Mouse (Mus musculus) embryonic facial prominence, embryonic 12.5 days (tissue): ENCODE results near the gene Rbm6. TPM values are rescaled to one million over a fixed set of nuclear protein-coding genes. Genes with fewer than 3 reads are reported as not detected.

Experiments
- ATAC-seq: fragments of 200-750 bp; cut with Nextera tagmentation; 2 replicates; pipeline ENCODE4 v1.8.0; 2017; ENCODE audit not compliant: insufficient number of reproducible peaks, insufficient read depth, low FRiP score, low TSS enrichment
- H3K27ac ChIP-seq: fragments of 300-500 bp; sonication (generic); 2 replicates; pipeline ENCODE4 v1.5.1; 2016; ENCODE audit warnings: mild to moderate bottlenecking
- H3K27me3 ChIP-seq: fragments of 300-500 bp; sonication (generic); 2 replicates; pipeline ENCODE4 v1.6.1; 2016; ENCODE audit warnings: mild to moderate bottlenecking, moderate library complexity
- H3K36me3 ChIP-seq: fragments of 300-500 bp; sonication (generic); 2 replicates; pipeline ENCODE4 v1.6.1; 2016; ENCODE audit warnings: mild to moderate bottlenecking
- H3K4me1 ChIP-seq: fragments of 300-500 bp; sonication (generic); 2 replicates; pipeline ENCODE4 v1.6.1; 2016
- H3K4me2 ChIP-seq: fragments of 300-500 bp; sonication (generic); replicated peaks from 2 replicates; pipeline ENCODE4 v1.6.1; 2016; ENCODE audit warnings: mild to moderate bottlenecking, moderate library complexity
- H3K4me3 ChIP-seq: fragments of 300-500 bp; sonication (generic); 2 replicates; pipeline ENCODE4 v1.5.1; 2016; ENCODE audit warnings: mild to moderate bottlenecking
- H3K9ac ChIP-seq: fragments of 300-500 bp; sonication (generic); 2 replicates; pipeline ENCODE4 v1.6.1; 2016; ENCODE audit warnings: mild to moderate bottlenecking, moderate library complexity
- H3K9me3 ChIP-seq: fragments of 300-500 bp; sonication (generic); 2 replicates; pipeline ENCODE4 v1.6.1; 2016; ENCODE audit warnings: mild to moderate bottlenecking, moderate library complexity
- WGBS: fragments of 180-500 bp; shearing (Covaris S2); methylation state at CpG from one replicate; pipeline ENCODE4 v1.1.7; 2016; 5-methylcytosine and 5-hydroxymethylcytosine counted together
- polyA plus RNA-seq: library from polyadenylated mRNA; unstranded; fragments of >200 nt; fragmentation: Nextera tagmentation; extraction: Ambion mirVana; gene quantifications from 2 replicates; pipeline ENCODE4 v1.2.1, GENCODE M21; 2016

Gene Rbm6
- polyA plus RNA-seq, 1 experiment from 2014 or later = 110 TPM

DNA sequence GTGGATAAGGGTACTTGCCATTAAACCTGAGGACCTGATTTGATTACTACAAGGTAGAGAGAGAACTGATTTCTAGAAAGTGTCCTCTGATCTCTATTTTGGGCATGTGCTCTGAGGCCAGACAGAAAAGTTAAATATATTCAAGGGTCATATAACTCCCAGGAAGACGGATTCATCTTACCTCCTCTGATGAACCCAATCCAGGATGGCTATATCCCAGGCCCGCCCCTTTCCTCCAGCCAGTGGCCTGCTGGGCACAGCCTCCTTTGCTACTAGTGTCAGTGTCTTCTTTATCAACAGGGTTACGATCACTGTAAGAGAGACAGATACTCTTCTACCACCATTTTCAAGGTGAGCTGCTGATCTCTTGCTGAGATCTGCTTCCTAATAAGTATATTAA, 98.6 kb downstream of the Rbm6 start:
- peaks cover under 1% of the 10 kb centered on the region; the same call in 1 of the 2 replicates for H3K4me1 ChIP-seq
- no peak for ATAC-seq
- H3K4me3 ChIP-seq = no peak overlapping the region
- no peak overlapping the region for H3K4me2 ChIP-seq
- no peaks in the 10 kb centered on the region for H3K27me3 ChIP-seq
- no peak overlapping the region for H3K9ac ChIP-seq
- H3K9me3 ChIP-seq = no peaks in the 10 kb centered on the region
- peaks cover 46% of the 10 kb centered on the region for H3K36me3 ChIP-seq
- WGBS = 90% methylated on average over 3 of the region's 3 CpGs
- no peak overlapping the region for H3K27ac ChIP-seq

DNA sequence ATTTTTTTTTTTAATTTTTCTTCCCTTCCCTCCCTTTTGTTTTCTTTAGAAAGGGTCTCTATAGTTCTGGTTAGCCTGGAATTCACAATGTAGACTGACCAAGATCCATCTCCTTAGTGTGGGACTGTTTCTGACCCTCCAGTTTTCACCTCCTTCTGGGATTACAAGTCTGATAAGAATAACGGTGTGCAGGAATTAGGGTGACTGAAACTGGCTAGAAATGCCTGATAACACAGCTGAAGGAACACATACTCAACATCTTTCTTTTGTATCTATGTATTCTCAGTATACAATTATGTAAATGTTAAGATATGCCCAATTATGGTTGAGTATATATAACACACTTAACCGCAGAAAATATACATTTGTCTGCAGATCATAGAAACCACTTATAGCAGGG, 101.3 kb downstream of the Rbm6 start:
- Histone ChIP-seq H3K9me3 (no peaks in the 10 kb centered on the region), H3K27me3 (no peaks in the 10 kb centered on the region), H3K9ac (no peak overlapping the region), H3K4me3 (no peak overlapping the region), H3K36me3 (peaks cover 58% of the 10 kb centered on the region), H3K4me2 (no peak overlapping the region), H3K4me1 (peaks cover 9% of the 10 kb centered on the region), H3K27ac (no peak overlapping the region)
- 77% methylated on average over 2 of the region's 2 CpGs for WGBS
- ATAC-seq = no peak

DNA sequence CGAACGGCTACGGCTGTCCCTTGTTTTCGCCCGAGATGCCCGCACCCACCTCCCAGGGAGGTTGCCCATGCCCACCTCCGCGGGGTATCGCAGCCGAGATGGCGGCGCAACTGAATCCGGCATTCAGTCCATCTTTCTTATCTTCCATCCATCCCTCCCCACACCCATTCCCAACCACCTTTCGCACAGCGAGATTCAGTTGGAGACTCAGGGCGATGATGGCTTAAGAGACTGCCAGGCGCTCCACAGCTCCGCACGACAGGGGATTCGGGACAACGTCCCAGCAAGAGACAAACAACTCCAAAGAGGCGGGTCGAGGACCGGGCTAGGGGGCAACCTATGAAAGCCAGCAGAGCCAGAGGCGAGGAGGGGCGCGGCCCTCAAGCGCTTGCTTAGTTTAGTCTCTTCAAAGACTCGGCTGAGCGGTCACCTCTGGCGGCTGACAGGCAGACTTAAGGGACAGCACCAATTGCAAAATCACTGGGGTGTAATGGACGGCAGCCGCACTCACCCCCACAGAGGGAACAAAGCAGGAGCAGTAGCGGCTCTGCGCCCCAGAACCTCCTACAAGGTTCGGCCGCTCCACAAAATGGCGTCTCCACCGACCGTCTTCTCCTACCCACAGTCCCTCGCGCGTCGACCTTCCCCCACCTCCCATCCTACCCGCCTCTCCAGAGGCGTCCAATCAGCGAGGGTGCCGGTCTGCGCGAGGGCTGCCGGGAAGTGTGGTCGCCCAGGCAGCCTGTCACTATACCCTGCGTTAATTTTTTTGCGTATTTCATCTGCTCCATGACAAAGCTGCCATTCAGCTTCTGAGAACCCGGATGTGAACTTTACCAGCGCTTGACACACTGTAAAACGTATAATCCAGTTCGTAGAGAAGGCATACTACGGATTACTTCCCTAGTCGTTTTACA, 102.4 kb downstream of the Rbm6 start, which contains the start of gene Rbm5:
TSS of gene Rbm5 (minus strand) at position 623 of the 917 bp plus-strand sequence.
- peak within 1 kb of the TSS; percentile 73 for H3K4me2 ChIP-seq
- H3K4me1 ChIP-seq = peaks cover 9% of the 10 kb centered on the region
- H3K27me3 ChIP-seq = no peaks in the 10 kb centered on the region
- H3K36me3 ChIP-seq = peaks cover 59% of the 10 kb centered on the region
- WGBS = under 1% methylated on average over 60 of the region's 60 CpGs
- H3K9me3 ChIP-seq = no peaks in the 10 kb centered on the region
- H3K9ac ChIP-seq = peak within 1 kb of the TSS; percentile 95
- peak within 1 kb of the TSS; percentile 90 for H3K4me3 ChIP-seq
- peak; percentile 100 for ATAC-seq
- H3K27ac ChIP-seq = peak within 1 kb of the TSS; percentile 85

DNA sequence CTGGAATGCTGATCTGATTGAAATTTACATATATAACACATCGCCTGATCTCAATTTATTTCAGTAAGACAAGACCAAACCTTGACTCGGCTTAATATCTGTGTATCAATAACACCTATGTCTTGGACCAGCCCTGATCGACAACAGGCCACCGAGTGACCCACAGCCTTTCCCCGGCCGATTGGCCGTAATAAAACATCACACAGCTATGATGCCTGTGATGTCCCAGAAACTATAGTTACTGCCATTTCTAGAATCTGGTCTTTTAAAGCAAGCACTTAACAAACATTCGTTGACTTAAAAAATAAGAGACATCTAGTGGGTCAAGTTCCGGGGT, 103.0 kb downstream of the Rbm6 start:
- Histone ChIP-seq H3K27ac (peak overlapping the region; percentile 85), H3K9ac (peak overlapping the region; percentile 95), H3K36me3 (peaks cover 60% of the 10 kb centered on the region), H3K27me3 (no peaks in the 10 kb centered on the region), H3K9me3 (no peaks in the 10 kb centered on the region), H3K4me2 (peak overlapping the region; percentile 73), H3K4me1 (peaks cover 9% of the 10 kb centered on the region), H3K4me3 (peak overlapping the region; percentile 90)
- WGBS = 2% methylated on average over 9 of the region's 9 CpGs
- no peak for ATAC-seq

DNA sequence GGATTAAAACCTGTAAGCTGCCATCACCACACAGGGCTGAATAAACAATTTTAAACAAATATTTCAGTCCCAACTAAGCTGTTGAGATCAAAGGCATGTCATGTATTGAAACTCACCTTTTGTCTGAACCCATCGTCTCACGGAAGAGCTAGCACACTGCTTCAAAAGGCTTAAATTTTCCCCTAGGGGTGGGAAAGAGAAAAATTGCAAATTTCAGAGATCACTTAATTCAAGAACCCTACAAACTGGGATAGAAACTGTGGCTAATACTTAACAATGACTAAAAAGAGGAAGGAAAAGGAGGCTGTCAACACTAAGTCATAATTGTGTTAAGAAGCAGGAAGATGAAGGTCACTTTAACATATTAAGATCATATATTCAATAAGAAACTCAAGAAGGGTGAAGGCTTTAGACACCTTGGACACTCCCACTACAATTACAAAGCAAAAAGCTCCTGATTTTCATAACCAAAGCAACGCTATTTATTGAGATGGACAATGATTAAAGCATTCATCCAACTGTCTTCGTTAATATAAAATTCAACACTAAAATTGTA, 103.5 kb downstream of the Rbm6 start:
- no peak for ATAC-seq
- Histone ChIP-seq H3K9ac (peak overlapping the region; percentile 95), H3K4me1 (peaks cover 9% of the 10 kb centered on the region), H3K27me3 (no peaks in the 10 kb centered on the region), H3K9me3 (no peaks in the 10 kb centered on the region), H3K36me3 (peaks cover 60% of the 10 kb centered on the region), H3K27ac (no peak overlapping the region), H3K4me3 (peak overlapping the region; percentile 90), H3K4me2 (peak overlapping the region; percentile 73)
- WGBS = 19% methylated on average over 4 of the region's 4 CpGs

DNA sequence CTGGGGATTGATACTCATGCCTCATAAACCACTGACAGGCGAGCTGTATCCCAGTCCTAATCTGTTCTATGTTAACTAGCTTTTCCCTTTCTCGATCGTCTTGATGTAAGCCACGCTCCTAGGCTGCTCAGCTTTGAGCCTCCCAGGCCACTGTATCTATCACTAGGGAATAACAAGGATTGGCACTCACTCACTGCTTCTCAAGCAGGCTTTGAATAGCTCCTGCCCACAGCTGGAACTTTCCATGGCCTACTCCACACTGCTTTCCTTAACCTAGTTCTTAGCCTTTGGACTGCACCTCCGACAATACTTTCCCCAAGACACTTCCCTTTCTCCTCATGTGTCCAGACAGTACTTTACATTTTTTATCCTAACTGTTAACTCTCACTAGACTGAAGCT, 104.2 kb downstream of the Rbm6 start:
- Histone ChIP-seq H3K4me2 (peak overlapping the region; percentile 73), H3K27me3 (no peaks in the 10 kb centered on the region), H3K9me3 (no peaks in the 10 kb centered on the region), H3K4me1 (peaks cover 9% of the 10 kb centered on the region), H3K27ac (peak overlapping the region; percentile 23; the same call in 1 of the 2 replicates), H3K9ac (peak overlapping the region; percentile 5; the same call in 1 of the 2 replicates), H3K4me3 (peak overlapping the region; percentile 90), H3K36me3 (peaks cover 59% of the 10 kb centered on the region)
- WGBS = 84% methylated on average over 5 of the region's 5 CpGs
- ATAC-seq = no peak

DNA sequence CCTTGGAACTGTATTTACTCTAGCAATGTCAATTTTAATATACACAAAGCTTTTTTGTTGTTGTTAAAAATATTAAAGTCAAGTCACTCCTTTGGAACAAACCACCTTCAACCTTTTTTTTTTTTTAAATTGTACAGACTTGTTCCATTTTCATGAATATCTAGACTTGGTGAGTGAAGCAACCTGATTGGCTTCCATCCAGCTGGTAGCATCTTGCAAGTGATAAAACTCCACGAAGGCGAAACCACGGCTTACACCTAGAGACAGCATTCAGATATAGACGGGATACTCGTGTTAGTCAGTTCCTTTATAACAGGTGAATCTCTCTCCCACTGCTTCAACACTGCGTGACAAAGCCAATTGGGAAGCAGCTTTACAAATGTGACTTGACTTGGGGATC, 113.4 kb downstream of the Rbm6 start:
- WGBS = 95% methylated on average over 6 of the region's 6 CpGs
- H3K27ac ChIP-seq = no peak overlapping the region
- H3K36me3 ChIP-seq = peaks cover 89% of the 10 kb centered on the region
- H3K4me1 ChIP-seq = no peaks in the 10 kb centered on the region
- ATAC-seq = no peak
- no peak overlapping the region for H3K4me3 ChIP-seq
- no peak overlapping the region for H3K9ac ChIP-seq
- H3K27me3 ChIP-seq = no peaks in the 10 kb centered on the region
- H3K4me2 ChIP-seq = no peak overlapping the region
- no peaks in the 10 kb centered on the region for H3K9me3 ChIP-seq

DNA sequence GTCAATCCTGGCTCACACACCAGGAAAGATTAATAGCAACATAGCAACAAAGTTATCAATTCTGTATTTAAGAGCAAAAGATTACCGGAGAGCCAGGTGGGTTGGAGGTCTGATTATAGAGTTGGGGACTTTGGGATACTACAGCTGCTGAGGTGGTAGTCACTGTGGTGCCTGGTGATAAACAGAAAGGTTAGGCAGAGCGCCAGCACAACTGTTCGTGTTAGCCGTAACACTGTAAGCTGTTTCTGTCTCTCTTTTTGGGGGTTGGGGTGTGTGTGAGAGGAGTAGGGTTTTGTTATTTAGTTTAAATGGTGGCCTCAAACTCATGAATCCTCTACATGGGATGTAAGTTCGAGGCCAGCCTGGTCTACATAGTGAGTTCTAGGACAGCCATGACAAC, 122.7 kb downstream of the Rbm6 start:
- Histone ChIP-seq H3K9ac (no peak overlapping the region), H3K27ac (no peak overlapping the region), H3K36me3 (peaks cover 93% of the 10 kb centered on the region), H3K9me3 (no peaks in the 10 kb centered on the region), H3K4me1 (no peaks in the 10 kb centered on the region), H3K27me3 (no peaks in the 10 kb centered on the region), H3K4me2 (no peak overlapping the region), H3K4me3 (no peak overlapping the region)
- ATAC-seq = no peak
- 96% methylated on average over 5 of the region's 5 CpGs for WGBS

DNA sequence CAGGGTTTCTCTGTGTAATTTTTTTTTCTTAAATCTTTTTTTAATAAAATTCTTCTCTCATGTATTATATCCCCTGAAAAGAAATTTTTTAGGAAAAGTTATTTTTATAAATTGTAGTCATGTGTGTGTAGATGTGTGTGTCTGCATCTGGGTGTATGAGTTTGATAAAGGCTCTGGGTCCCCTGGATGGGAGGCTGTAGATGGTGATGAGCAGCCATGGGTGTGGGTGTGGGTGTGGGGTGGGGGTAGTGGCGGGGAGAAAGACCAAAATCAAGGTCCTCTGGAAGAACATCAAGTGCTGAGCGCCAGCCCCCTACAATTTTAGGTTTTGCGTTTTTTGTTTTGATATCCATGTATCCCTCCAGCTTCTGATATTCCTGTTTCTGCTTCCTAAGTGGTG, 125.0 kb downstream of the Rbm6 start:
- no peak for ATAC-seq

DNA sequence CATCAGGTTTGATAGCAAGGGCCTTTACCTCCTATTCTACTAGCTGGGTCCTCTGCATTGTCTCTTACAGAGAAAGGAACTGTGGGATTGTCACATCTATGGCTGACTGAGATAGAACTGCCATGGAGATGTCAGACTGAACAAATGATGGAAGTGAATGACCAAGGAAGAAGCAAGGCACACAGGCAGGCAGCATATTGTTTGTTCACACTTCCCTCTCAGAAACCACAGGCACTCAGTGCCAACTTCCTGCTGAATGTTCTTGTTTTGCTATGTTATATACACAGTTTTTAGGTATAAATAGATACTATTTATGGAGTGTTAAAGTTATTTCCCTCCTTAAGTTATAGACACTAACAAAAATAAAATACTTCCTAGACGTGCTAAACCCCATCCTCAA, 125.7 kb downstream of the Rbm6 start:
- Histone ChIP-seq H3K4me3 (no peak overlapping the region), H3K36me3 (peaks cover 98% of the 10 kb centered on the region), H3K4me1 (no peaks in the 10 kb centered on the region), H3K4me2 (no peak overlapping the region), H3K27ac (no peak overlapping the region), H3K9ac (no peak overlapping the region), H3K27me3 (no peaks in the 10 kb centered on the region), H3K9me3 (no peaks in the 10 kb centered on the region)
- no peak for ATAC-seq
- WGBS = 100% methylated on average over 1 of the region's 1 CpGs

More for the DNA sequence above, 125.0 kb downstream of the Rbm6 start:
- Histone ChIP-seq H3K4me1 (no peaks in the 10 kb centered on the region), H3K27ac (no peak overlapping the region), H3K9ac (no peak overlapping the region), H3K4me3 (no peak overlapping the region), H3K36me3 (peaks cover 96% of the 10 kb centered on the region), H3K27me3 (no peaks in the 10 kb centered on the region), H3K4me2 (no peak overlapping the region), H3K9me3 (no peaks in the 10 kb centered on the region)
- 87% methylated on average over 3 of the region's 3 CpGs for WGBS

DNA sequence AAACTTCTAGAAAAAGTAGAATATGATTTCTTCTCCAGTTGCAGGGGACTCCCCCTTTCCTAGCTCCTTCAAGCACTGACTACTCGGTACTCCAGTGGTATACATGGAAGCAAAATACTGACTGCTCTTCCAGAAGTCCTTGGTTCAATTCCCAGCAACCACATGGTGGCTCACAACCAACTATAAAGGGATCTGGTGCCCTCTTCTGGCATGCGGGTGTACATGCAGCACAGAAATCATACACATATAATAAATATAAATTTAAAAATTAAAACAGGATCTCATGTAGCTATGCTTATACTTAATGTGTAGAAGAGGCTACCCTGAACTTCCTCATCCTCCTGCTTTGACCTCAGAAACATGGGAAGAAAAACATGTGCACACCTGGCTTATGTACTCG, 126.4 kb downstream of the Rbm6 start:
- ATAC-seq = no peak
- no peak overlapping the region for H3K9ac ChIP-seq
- H3K4me1 ChIP-seq = no peaks in the 10 kb centered on the region
- no peaks in the 10 kb centered on the region for H3K27me3 ChIP-seq
- peaks cover 97% of the 10 kb centered on the region for H3K36me3 ChIP-seq
- WGBS = 91% methylated on average over 3 of the region's 3 CpGs
- no peak overlapping the region for H3K27ac ChIP-seq
- no peak overlapping the region for H3K4me3 ChIP-seq
- no peaks in the 10 kb centered on the region for H3K9me3 ChIP-seq
- no peak overlapping the region for H3K4me2 ChIP-seq

DNA sequence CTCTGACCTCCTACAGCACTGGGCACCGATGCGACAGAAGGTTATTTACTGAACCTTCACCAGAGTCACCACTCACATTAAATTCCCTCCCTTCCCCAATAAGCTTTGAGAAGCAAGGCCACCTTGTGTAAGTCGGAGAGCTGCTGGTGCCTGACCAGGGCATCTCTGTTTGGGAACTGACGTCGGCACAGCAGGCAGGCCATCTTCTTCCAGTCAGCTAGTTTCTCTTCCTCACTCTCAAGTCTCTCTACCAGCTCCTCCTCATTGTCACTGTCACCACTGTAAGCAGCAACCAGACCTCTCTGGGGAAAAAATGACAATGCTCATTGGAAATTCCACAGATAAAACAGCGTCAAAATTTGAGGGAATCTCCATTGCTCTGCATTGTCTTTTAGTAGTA, 129.0 kb downstream of the Rbm6 start:
- Histone ChIP-seq H3K9me3 (no peaks in the 10 kb centered on the region), H3K36me3 (peaks cover 96% of the 10 kb centered on the region), H3K4me1 (no peaks in the 10 kb centered on the region), H3K4me2 (no peak overlapping the region), H3K4me3 (no peak overlapping the region), H3K27me3 (no peaks in the 10 kb centered on the region), H3K27ac (no peak overlapping the region), H3K9ac (no peak overlapping the region)
- WGBS = 91% methylated on average over 6 of the region's 6 CpGs
- no peak for ATAC-seq
